Mouse (Mus musculus) limb, embryonic 10.5 days (tissue): ENCODE results near the gene Cemip. TPM values are rescaled to one million over a fixed set of nuclear protein-coding genes. Genes with fewer than 3 reads are reported as not detected.

Experiments used
- DNase-seq: peaks from one replicate; pipeline ENCODE4 v3.0.0-alpha.2; 2017; ENCODE audit warnings: low spot score
- H3K27ac ChIP-seq: fragments of 300-500 bp; sonication (generic); 2 replicates; pipeline ENCODE4 v1.5.1; 2016; ENCODE audit warnings: mild to moderate bottlenecking
- H3K27me3 ChIP-seq: fragments of 300-500 bp; sonication (generic); 2 replicates; pipeline ENCODE4 v1.6.1; 2016; ENCODE audit warnings: low read depth, mild to moderate bottlenecking; ENCODE audit not compliant: poor library complexity, severe bottlenecking
- H3K36me3 ChIP-seq: fragments of 300-500 bp; sonication (generic); 2 replicates; pipeline ENCODE4 v1.6.1; 2016; ENCODE audit warnings: mild to moderate bottlenecking, moderate library complexity
- H3K4me1 ChIP-seq: fragments of 300-500 bp; sonication (generic); 2 replicates; pipeline ENCODE4 v1.6.1; 2016
- H3K4me3 ChIP-seq: fragments of 300-500 bp; sonication (generic); 2 replicates; pipeline ENCODE4 v1.5.1; 2016; ENCODE audit warnings: mild to moderate bottlenecking, moderate library complexity
- H3K9me3 ChIP-seq: fragments of 300-500 bp; sonication (generic); replicated peaks from 2 replicates; pipeline ENCODE4 v1.6.1; 2016; ENCODE audit warnings: mild to moderate bottlenecking
- WGBS: fragments of 180-500 bp; shearing (Covaris S2); methylation state at CpG from one replicate; pipeline ENCODE4 v1.1.7; 2016; 5-methylcytosine and 5-hydroxymethylcytosine counted together
- polyA plus RNA-seq: library from polyadenylated mRNA; unstranded; fragments of >200 nt; fragmentation: Nextera tagmentation; extraction: Ambion mirVana; gene quantifications from 2 replicates; pipeline ENCODE4 v1.2.1, GENCODE M21; 2016

Cemip gene
- polyA plus RNA-seq, 1 experiment from 2014 or later, result not detected

DNA sequence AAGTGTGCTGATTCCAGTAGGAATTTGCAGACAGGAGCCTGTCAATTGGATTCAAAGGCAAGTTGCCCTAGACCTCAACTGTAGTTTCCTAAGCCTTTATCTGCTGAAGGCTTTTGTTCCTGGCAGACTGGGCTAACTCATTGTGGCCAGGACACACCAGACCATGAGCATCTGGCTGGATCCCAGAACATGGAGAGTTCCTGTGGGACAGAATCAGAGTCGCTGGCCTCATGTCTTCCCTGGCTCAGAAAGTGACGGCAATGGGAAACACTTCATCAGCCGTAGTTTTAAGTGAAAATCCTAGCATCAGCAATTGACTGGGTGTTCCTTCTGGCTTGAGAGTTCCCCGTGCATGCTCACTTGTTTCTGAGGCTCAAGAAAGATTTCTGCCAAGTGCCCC, 72.6 kb downstream of the Cemip start:
- Histone ChIP-seq H3K27me3 (no peaks in the 10 kb centered on the region), H3K27ac (no peak overlapping the region), H3K4me1 (peaks cover 13% of the 10 kb centered on the region; the same call in 1 of the 2 replicates), H3K36me3 (no peaks in the 10 kb centered on the region), H3K9me3 (no peaks in the 10 kb centered on the region), H3K4me3 (no peak overlapping the region)
- DNase-seq, result no peak
- WGBS, result 86% methylated on average over 4 of the region's 4 CpGs

DNA sequence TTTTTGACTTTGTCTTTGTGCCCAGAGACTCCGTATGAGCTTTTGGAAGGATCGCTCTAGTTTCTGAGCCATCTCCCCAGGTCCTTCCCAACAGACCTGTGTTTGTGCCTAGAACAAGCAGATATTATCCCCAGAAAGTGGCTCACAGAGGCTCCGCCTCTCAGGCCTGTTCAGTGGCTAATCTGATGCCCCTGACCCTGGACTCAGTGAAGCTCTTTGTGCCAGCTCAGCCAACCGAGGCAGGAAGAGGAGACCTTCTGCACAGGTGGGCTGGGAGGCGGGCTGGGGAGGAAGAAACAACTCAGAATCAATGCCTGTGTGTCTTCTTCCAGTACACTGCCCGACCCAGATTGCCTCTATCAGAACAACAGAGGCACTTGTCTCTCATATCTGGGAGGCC, 81.9 kb downstream of the Cemip start:
- H3K27ac ChIP-seq, result no peak overlapping the region
- no peaks in the 10 kb centered on the region for H3K9me3 ChIP-seq
- H3K36me3 ChIP-seq, result no peaks in the 10 kb centered on the region
- no peaks in the 10 kb centered on the region for H3K27me3 ChIP-seq
- 85% methylated on average over 6 of the region's 6 CpGs for WGBS
- DNase-seq, result no peak
- H3K4me1 ChIP-seq, result peaks cover 3% of the 10 kb centered on the region; the same call in 1 of the 2 replicates
- no peak overlapping the region for H3K4me3 ChIP-seq

DNA sequence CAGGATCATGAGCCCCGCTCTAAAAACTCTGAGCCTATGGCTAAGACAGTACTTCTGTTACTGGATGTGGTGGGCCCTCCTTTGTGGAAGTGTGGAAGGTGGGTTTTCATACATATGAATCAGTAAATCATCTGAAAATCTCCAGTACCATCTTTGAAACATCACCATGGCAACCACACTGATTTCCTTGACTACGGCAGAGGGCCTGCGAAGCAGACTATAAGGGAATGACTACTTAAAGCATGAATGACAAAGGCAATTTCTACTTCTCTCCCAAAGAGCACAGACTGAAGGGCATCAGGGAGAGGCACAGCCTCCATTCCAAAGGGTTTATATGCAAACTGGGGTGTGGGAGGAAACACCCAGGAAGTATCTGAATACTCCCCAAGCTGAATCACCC, 84.8 kb downstream of the Cemip start:
- DNase-seq, result no peak
- 88% methylated on average over 3 of the region's 3 CpGs for WGBS
- H3K4me1 ChIP-seq, result peaks cover 3% of the 10 kb centered on the region; the same call in 1 of the 2 replicates
- no peaks in the 10 kb centered on the region for H3K9me3 ChIP-seq
- no peaks in the 10 kb centered on the region for H3K27me3 ChIP-seq
- H3K27ac ChIP-seq, result no peak overlapping the region
- no peaks in the 10 kb centered on the region for H3K36me3 ChIP-seq
- H3K4me3 ChIP-seq, result no peak overlapping the region

DNA sequence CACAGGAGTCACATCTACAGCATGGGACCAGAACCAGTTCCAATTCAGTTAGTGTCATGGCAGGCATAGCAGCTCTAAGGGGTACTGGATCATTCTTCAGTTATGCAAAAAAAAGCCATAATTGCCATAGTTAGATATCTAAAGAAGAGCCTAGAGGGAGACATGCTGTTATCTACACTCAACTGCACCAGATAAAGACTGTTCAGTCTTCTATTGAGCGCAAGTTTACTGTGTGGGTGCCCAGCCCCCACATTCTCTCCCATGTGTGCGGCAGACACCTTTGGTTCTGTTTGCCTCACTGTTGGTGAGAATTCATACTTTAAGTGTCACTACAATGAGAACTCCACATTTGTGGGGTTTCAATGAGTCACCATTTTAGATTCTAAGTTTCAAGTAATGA, 85.6 kb downstream of the Cemip start:
- H3K4me1 ChIP-seq, result peaks cover 3% of the 10 kb centered on the region; the same call in 1 of the 2 replicates
- no peaks in the 10 kb centered on the region for H3K27me3 ChIP-seq
- no peak overlapping the region for H3K27ac ChIP-seq
- DNase-seq, result no peak
- H3K9me3 ChIP-seq, result no peaks in the 10 kb centered on the region
- H3K4me3 ChIP-seq, result no peak overlapping the region
- H3K36me3 ChIP-seq, result no peaks in the 10 kb centered on the region
- WGBS, result 93% methylated on average over 2 of the region's 2 CpGs

DNA sequence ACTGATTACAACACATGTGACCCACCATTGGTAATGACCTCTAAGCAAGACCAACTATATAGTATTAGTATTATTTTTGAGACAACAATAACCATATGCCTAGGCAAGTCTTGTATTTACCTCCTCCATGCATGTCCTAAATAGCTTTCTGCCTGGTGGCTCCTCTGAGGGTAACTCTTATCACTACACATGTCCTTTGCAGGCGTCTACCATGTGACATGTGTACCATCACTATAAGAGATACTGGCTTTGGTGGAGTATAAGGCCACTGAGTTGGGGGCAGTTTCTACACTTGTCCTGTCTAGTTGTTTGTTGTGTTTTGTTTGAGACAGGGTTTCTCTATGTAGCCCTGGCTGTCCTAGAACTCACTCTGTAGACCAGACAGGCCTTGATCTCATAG, 86.7 kb downstream of the Cemip start:
- no peak overlapping the region for H3K27ac ChIP-seq
- no peak for DNase-seq
- H3K9me3 ChIP-seq, result no peaks in the 10 kb centered on the region
- 91% methylated on average over 1 of the region's 1 CpGs for WGBS
- H3K36me3 ChIP-seq, result no peaks in the 10 kb centered on the region
- H3K27me3 ChIP-seq, result no peaks in the 10 kb centered on the region
- H3K4me1 ChIP-seq, result peaks cover 3% of the 10 kb centered on the region; the same call in 1 of the 2 replicates
- no peak overlapping the region for H3K4me3 ChIP-seq

DNA sequence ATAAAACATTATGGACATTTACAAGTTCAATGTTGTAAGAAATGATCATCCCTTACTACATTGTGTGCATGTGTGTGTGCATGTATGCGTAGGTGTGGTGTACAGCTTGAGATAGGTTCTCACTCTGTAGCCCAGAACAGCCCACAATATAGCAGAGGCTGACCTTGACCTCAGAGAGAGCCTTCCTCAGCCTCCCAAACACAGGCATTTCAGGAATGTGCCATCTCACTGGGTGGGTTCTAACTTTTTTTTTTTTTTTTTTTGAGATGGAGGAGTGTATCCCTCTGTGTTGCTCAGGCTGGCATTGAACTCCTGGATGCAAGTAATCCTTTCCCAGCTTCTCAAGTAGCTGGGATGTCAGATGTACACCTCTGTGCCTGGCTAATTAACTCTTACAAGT, 92.0 kb downstream of the Cemip start:
- no peaks in the 10 kb centered on the region for H3K9me3 ChIP-seq
- no peak overlapping the region for H3K27ac ChIP-seq
- no peaks in the 10 kb centered on the region for H3K27me3 ChIP-seq
- DNase-seq, result no peak
- H3K4me1 ChIP-seq, result no peaks in the 10 kb centered on the region
- H3K4me3 ChIP-seq, result no peak overlapping the region
- 93% methylated on average over 1 of the region's 1 CpGs for WGBS
- H3K36me3 ChIP-seq, result no peaks in the 10 kb centered on the region

DNA sequence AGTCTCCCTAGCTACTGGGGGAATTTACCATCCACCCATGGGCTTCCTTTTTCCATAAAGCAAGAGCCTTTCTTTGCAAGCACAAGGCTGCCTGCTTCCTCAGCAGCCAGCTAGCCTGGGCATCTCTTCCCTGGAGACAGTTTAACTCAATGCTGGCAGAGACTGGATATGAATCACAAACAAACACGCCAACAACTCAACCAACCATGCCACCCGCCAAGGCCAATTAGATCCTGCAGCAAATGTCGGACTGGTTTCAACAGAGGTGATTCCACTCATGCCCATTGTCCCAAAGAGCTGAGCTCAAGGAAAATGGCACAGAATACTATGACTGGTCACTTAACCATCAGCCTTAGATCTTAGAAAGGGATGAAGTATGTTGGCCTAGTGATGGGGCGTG, 97.0 kb downstream of the Cemip start:
- H3K27me3 ChIP-seq, result no peaks in the 10 kb centered on the region
- no peak overlapping the region for H3K4me3 ChIP-seq
- 94% methylated on average over 4 of the region's 4 CpGs for WGBS
- no peaks in the 10 kb centered on the region for H3K4me1 ChIP-seq
- no peak overlapping the region for H3K27ac ChIP-seq
- no peak for DNase-seq
- no peaks in the 10 kb centered on the region for H3K9me3 ChIP-seq
- no peaks in the 10 kb centered on the region for H3K36me3 ChIP-seq

DNA sequence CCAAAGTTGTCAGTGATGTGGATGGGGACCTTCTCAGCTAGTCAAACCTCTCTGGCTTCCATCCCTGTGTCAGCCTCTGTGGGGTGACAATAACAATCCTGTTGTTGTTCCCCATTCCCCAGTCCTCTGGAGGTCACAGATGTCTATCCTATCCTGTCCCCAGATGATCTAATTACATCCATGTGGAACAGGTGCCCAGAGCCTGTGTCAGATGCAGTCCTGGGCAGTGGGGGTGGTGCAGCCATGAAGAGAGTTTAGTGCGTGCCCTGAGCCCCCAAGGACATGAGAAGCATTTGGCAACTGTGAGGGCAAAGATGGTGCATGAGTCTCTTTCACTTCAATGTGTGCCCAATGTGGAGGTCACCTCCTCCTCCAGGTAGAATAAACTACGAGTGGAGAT, 100.6 kb downstream of the Cemip start:
- Histone ChIP-seq H3K4me3 (no peak overlapping the region), H3K27ac (no peak overlapping the region), H3K27me3 (no peaks in the 10 kb centered on the region), H3K36me3 (no peaks in the 10 kb centered on the region), H3K9me3 (no peaks in the 10 kb centered on the region), H3K4me1 (no peaks in the 10 kb centered on the region)
- 75% methylated on average over 2 of the region's 2 CpGs for WGBS
- DNase-seq, result no peak

DNA sequence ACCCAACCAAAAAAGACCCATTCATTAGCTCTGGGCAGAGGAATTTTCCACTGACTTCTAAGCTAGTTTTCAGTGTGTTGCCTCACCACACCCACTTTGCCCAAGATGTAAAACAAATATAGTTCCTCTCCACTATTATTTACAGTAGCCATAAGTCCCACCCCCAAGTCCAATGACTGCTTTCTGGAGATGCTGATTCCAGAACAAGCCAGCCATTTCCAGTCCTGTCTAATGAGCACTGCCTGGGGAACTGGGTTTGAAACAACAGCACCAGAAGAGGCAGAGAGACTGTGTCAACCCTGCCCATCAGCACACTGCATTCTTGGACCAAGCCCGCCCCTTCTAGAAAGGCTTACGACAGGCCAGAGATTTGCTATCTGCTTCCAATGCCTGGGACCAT, 103.7 kb downstream of the Cemip start:
- Histone ChIP-seq H3K4me3 (no peak overlapping the region), H3K27me3 (no peaks in the 10 kb centered on the region), H3K36me3 (no peaks in the 10 kb centered on the region), H3K9me3 (no peaks in the 10 kb centered on the region), H3K4me1 (no peaks in the 10 kb centered on the region), H3K27ac (no peak overlapping the region)
- WGBS, result 84% methylated on average over 2 of the region's 2 CpGs
- no peak for DNase-seq

DNA sequence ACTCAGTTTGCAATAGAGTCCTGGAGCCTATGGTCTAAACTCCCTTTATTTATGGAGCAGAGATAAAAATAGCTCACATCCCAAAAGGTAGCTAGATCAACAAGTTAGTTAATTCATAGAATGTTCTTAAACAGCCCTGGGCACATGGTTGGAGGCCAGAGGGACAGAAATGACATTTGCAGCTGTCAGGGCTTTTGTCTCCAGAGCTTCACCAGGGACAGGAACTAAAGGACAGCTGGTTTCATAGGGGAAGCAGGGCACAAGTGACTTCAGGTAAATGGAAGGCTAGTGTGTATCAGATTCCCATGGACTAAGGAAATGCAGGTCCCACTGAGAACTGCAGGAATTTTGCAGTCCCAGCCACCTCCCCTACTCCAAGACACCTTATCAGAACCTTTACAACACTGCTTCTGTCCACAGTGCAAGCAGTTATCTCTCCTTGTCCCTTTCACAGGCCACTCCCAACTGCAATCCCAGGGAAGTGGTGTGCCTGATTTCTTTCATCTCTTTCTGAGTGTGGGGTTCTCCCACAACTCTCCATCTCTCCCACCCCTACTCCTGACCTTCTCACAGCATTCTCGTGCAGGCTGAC, 107.3 kb downstream of the Cemip start:
- 0 out of 2 replicates have a peak, but pooled peaks cover 2% of the 10 kb centered on the region for H3K4me1 ChIP-seq
- no peak overlapping the region for H3K4me3 ChIP-seq
- H3K9me3 ChIP-seq, result no peaks in the 10 kb centered on the region
- no peak for DNase-seq
- H3K27ac ChIP-seq, result no peak overlapping the region
- H3K36me3 ChIP-seq, result no peaks in the 10 kb centered on the region
- WGBS, result 52% methylated on average over 1 of the region's 1 CpGs
- H3K27me3 ChIP-seq, result no peaks in the 10 kb centered on the region

DNA sequence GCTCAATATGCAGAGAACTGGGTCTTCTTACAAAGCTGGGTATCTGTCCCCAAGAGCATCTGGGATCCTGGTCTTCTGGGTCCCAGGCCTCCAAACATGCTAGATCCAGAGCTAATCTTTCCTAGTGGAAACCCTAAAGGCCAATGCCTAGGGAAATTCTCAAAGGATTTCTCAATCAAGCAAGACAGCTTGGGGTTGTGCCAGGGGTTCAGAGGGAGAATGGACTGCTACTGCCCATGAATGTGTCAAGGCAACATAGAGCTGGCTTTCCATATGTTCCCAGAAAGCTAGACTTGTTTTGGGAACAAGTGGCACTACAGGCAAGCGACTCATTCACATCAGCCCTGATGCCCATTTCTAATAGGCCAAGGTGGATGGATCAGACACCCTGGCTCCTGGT, 107.9 kb downstream of the Cemip start:
- Histone ChIP-seq H3K27me3 (no peaks in the 10 kb centered on the region), H3K9me3 (no peaks in the 10 kb centered on the region), H3K36me3 (no peaks in the 10 kb centered on the region), H3K4me1 (0 out of 2 replicates have a peak, but pooled peaks cover 2% of the 10 kb centered on the region), H3K4me3 (no peak overlapping the region), H3K27ac (no peak overlapping the region)
- DNase-seq, result no peak
- 88% methylated on average over 1 of the region's 1 CpGs for WGBS

DNA sequence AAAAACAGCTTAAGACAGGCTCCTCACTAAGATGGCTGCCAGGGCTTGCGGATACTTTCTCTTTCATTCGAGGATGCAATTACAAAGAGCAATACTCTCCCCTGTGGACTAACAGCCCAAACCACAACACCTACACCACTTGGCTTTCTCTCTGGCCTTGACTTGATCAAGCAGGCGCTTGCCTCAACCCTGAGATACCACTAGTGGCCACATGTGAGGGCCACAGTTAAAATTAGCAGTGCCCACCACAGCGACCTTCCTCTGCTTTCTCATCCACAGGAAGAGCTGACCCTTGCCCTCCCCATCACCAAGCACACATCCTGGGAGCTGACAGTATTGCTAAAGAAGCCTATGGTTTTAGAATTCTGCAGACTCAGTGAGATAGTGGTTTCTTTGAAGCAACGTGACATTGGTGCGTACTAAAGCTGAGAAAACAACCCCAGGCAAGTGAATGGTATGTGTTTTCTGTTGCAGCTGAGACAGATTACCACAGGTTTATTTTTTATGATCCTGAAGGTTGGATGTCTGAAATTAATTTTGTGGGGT, 109.8 kb downstream of the Cemip start:
- no peak for DNase-seq
- Histone ChIP-seq H3K4me3 (no peak overlapping the region), H3K27ac (no peak overlapping the region), H3K9me3 (no peaks in the 10 kb centered on the region), H3K4me1 (0 out of 2 replicates have a peak, but pooled peaks cover 2% of the 10 kb centered on the region), H3K27me3 (no peaks in the 10 kb centered on the region), H3K36me3 (no peaks in the 10 kb centered on the region)
- 86% methylated on average over 6 of the region's 6 CpGs for WGBS

DNA sequence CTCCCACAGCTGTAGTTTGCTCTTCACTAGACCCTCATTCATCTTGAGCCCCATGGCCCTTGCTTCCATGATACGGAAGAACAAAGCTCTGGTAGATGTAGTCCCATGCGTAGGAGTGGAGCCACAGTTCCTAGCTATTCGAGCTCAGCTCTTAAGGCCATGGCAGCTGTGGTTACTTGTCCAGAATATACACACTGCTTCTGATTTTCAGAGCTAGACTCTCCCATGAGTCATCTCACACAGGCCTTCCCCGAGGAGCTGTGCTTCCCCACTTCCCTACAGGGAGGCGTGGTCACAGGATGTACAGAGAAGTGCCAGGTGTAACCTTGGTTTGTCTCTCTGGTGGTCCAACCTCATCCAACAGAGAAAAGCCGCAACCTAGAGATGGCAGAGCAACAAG, 111.0 kb downstream of the Cemip start:
- Histone ChIP-seq H3K27me3 (no peaks in the 10 kb centered on the region), H3K4me3 (no peak overlapping the region), H3K4me1 (0 out of 2 replicates have a peak, but pooled peaks cover 2% of the 10 kb centered on the region), H3K27ac (no peak overlapping the region), H3K36me3 (no peaks in the 10 kb centered on the region), H3K9me3 (no peaks in the 10 kb centered on the region)
- DNase-seq, result no peak
- 92% methylated on average over 6 of the region's 6 CpGs for WGBS

DNA sequence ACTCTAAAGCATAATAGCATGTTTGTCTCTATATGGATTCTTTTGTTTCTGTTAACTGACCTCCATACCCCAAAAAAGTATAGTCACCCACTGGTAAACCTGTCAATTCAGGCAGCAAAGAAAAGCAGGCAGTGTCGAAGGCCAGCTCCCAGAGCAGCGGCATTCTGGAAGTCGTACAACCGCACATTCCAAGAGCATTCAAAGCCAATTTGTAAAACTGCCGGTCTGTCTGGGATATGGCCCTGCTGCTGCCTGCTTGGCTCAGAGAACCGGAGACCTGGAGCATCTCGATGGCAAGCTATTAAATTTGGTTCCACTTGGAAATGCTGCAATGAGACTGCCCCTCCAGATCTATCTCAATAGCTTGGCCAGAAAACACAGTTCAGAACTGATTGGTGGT, 113.8 kb downstream of the Cemip start:
- 60% methylated on average over 7 of the region's 7 CpGs for WGBS
- DNase-seq, result no peak
- no peaks in the 10 kb centered on the region for H3K9me3 ChIP-seq
- no peaks in the 10 kb centered on the region for H3K36me3 ChIP-seq
- no peak overlapping the region for H3K4me3 ChIP-seq
- H3K27me3 ChIP-seq, result no peaks in the 10 kb centered on the region
- H3K4me1 ChIP-seq, result 0 out of 2 replicates have a peak, but pooled peaks cover 2% of the 10 kb centered on the region
- H3K27ac ChIP-seq, result no peak overlapping the region
